Comparison of ENCODE assay signal across 8 mouse cellular contexts in the genomic region with DNA sequence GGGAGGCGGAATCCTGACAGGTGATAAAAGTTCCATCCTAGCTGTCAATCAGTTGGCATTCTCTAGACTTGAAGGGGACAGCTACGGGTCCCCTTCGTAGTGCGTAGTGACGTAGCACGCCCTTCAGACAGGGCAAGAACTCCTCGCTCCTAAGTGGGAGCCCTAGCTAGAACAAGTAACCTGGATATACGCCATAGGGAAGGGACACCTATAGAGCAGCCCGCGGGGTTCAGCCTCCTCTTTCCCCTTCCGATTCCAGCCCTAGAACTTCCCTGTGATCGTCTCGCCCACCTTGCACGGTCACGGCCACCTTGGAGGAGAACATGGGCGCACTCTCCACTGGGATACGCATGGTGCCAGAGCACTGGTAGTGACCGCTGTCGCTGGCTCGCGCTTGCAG. TPM values are rescaled to one million over a fixed set of nuclear protein-coding genes. Genes with fewer than 3 reads are reported as not detected.
DNase-seq lines count a peak whose midpoint lies in the region; ATAC-seq and TF ChIP-seq lines count a peak whose summit lies in the region.

No protein-coding gene starts in this region.

- peak overlapping the region; percentile 67 for H3K4me3 ChIP-seq in heart, embryonic 10.5 days
- H3K4me3 ChIP-seq in ES-Bruce4 (ENCODE audit: low read depth, low read length), result peak overlapping the region; percentile 48
- H3K4me3 ChIP-seq in embryonic facial prominence, embryonic 12.5 days, result peak overlapping the region; percentile 56
- H3K4me3 ChIP-seq in limb, embryonic 11.5 days (ENCODE audit: low read depth, low read length), result peak overlapping the region; percentile 46
- peak overlapping the region; percentile 64 for H3K4me3 ChIP-seq in neural tube, embryonic 15.5 days (replicated peaks)

- no peak overlapping the region; the same call in 1 of the 2 replicates for H3K27ac ChIP-seq in heart, embryonic 10.5 days
- no peak overlapping the region for H3K27ac ChIP-seq in ES-Bruce4 (ENCODE audit: insufficient read depth, low read length)
- H3K27ac ChIP-seq in embryonic facial prominence, embryonic 12.5 days, result no peak overlapping the region
- H3K27ac ChIP-seq in limb, embryonic 11.5 days (replicated peaks; ENCODE audit: low read depth, low read length), result no peak overlapping the region
- no peak overlapping the region for H3K27ac ChIP-seq in neural tube, embryonic 15.5 days (replicated peaks)

- TF ChIP-seq EP300 in ES-Bruce4 (IDR thresholded peaks at IDR 0.05; ENCODE audit: insufficient read depth, low read depth, low read length), result no peak

- peaks cover 91% of the 10 kb centered on the region for H3K27me3 ChIP-seq in heart, embryonic 10.5 days (ENCODE audit: insufficient read depth, poor library complexity, severe bottlenecking)
- H3K27me3 ChIP-seq in ES-Bruce4 (ENCODE audit: control insufficient read depth, insufficient read depth, low read length, poor library complexity, severe bottlenecking), result no peaks in the 10 kb centered on the region
- H3K27me3 ChIP-seq in embryonic facial prominence, embryonic 12.5 days, result peaks cover 51% of the 10 kb centered on the region
- peaks cover 28% of the 10 kb centered on the region for H3K27me3 ChIP-seq in limb, embryonic 11.5 days (ENCODE audit: control insufficient read depth, insufficient read depth, low read length)
- H3K27me3 ChIP-seq in neural tube, embryonic 15.5 days (replicated peaks), result peaks cover 52% of the 10 kb centered on the region

- ATAC-seq in embryonic facial prominence, embryonic 12.5 days (ENCODE audit: insufficient number of reproducible peaks, insufficient read depth, low FRiP score, low TSS enrichment), result no peak
- peak; percentile 54; the same call in 1 of the 2 replicates for ATAC-seq in limb, embryonic 11.5 days (ENCODE audit: insufficient number of reproducible peaks, low FRiP score, low TSS enrichment, low read depth)
- ATAC-seq in neural tube, embryonic 15.5 days (ENCODE audit: low FRiP score), result peak; percentile 81

- H3K9me3 ChIP-seq in heart, embryonic 10.5 days, result no peaks in the 10 kb centered on the region
- no peaks in the 10 kb centered on the region for H3K9me3 ChIP-seq in ES-Bruce4 (replicated peaks; ENCODE audit: control insufficient read depth, insufficient read depth, low read length, poor library complexity, severe bottlenecking)
- H3K9me3 ChIP-seq in embryonic facial prominence, embryonic 12.5 days, result no peaks in the 10 kb centered on the region
- H3K9me3 ChIP-seq in limb, embryonic 11.5 days (ENCODE audit: control insufficient read depth, low read length), result no peaks in the 10 kb centered on the region
- no peaks in the 10 kb centered on the region for H3K9me3 ChIP-seq in neural tube, embryonic 15.5 days (replicated peaks)

- no peak for TF ChIP-seq CTCF in ES-Bruce4 (IDR thresholded peaks at IDR 0.05; ENCODE audit: low read depth, low read length)

- H3K4me1 ChIP-seq in heart, embryonic 10.5 days, result peaks cover 16% of the 10 kb centered on the region
- no peaks in the 10 kb centered on the region for H3K4me1 ChIP-seq in ES-Bruce4 (ENCODE audit: control insufficient read depth, insufficient read depth, low read length)
- peaks cover 14% of the 10 kb centered on the region for H3K4me1 ChIP-seq in embryonic facial prominence, embryonic 12.5 days
- H3K4me1 ChIP-seq in limb, embryonic 11.5 days (ENCODE audit: control insufficient read depth, insufficient read depth, low read length), result peaks cover 8% of the 10 kb centered on the region; the same call in 1 of the 2 replicates
- peaks cover 17% of the 10 kb centered on the region for H3K4me1 ChIP-seq in neural tube, embryonic 15.5 days

- WGBS in heart, embryonic 10.5 days, result 4% methylated on average over 21 of the region's 21 CpGs
- 4% methylated on average over 21 of the region's 21 CpGs for WGBS in embryonic facial prominence, embryonic 12.5 days
- whole genome bisulfite sequencing in limb, embryonic 11.5 days, result 2% methylated on average over 21 of the region's 21 CpGs
- WGBS in neural tube, embryonic 15.5 days, result 4% methylated on average over 21 of the region's 21 CpGs

- no peaks in the 10 kb centered on the region for H3K36me3 ChIP-seq in heart, embryonic 10.5 days
- H3K36me3 ChIP-seq in ES-Bruce4 (ENCODE audit: control insufficient read depth, insufficient read depth, low read length, poor library complexity, severe bottlenecking), result no peaks in the 10 kb centered on the region
- H3K36me3 ChIP-seq in embryonic facial prominence, embryonic 12.5 days, result no peaks in the 10 kb centered on the region
- no peaks in the 10 kb centered on the region for H3K36me3 ChIP-seq in limb, embryonic 11.5 days (ENCODE audit: control insufficient read depth, insufficient read depth, low read length)
- H3K36me3 ChIP-seq in neural tube, embryonic 15.5 days, result no peaks in the 10 kb centered on the region

- no peak for TF ChIP-seq POLR2A in ES-Bruce4 (IDR thresholded peaks at IDR 0.05; ENCODE audit: insufficient read depth, low read length)

- no peak for DNase-seq in heart, embryonic 10.5 days (ENCODE audit: low spot score)
- DNase-seq in heart, adult 9 months (ENCODE audit: low spot score in 2 of 2), result no peak
- DNase-seq in limb, embryonic 11.5 days (ENCODE audit: low spot score), result peak; percentile 45
- no peak for DNase-seq in c-Kit-positive CD71-positive TER-119-positive erythroid progenitor cells, embryonic 14.5 days (ENCODE audit: low spot score)
- DNase-seq in adipocyte (ENCODE audit: low spot score), result no peak

- no peak overlapping the region for H3K9ac ChIP-seq in ES-Bruce4 (ENCODE audit: low read depth, poor library complexity, severe bottlenecking)
- H3K9ac ChIP-seq in embryonic facial prominence, embryonic 12.5 days, result peak overlapping the region; percentile 47; the same call in 1 of the 2 replicates
- no peak overlapping the region for H3K9ac ChIP-seq in limb, embryonic 11.5 days (ENCODE audit: low read length)
- peak overlapping the region; percentile 62 for H3K9ac ChIP-seq in neural tube, embryonic 15.5 days (replicated peaks)

- H3K4me2 ChIP-seq in embryonic facial prominence, embryonic 12.5 days (replicated peaks), result peak overlapping the region; percentile 95
- H3K4me2 ChIP-seq in limb, embryonic 11.5 days (ENCODE audit: low read depth, severe bottlenecking), result peak overlapping the region; percentile 99
- peak overlapping the region; percentile 92 for H3K4me2 ChIP-seq in neural tube, embryonic 15.5 days

RNA-seq across cellular contexts. Expression of a gene that starts 4.4 kb away (rescaled TPM):
- polyA plus RNA-seq in heart, embryonic 10.5 days (2016; fragmentation: Nextera tagmentation; extraction: Ambion mirVana), result not detected in 2 replicates
- not detected in 2 replicates for polyA plus RNA-seq in ES-Bruce4 (2011; ENCODE audit: insufficient read depth, insufficient read length, low read depth, missing spikeins)
- polyA plus RNA-seq in embryonic facial prominence, embryonic 12.5 days (2016; fragmentation: Nextera tagmentation; extraction: Ambion mirVana), result not detected in 2 replicates
- polyA plus RNA-seq in limb, embryonic 11.5 days (2014; fragmentation: Nextera tagmentation; extraction: Ambion mirVana), result not detected in 2 replicates
- polyA plus RNA-seq in neural tube, embryonic 15.5 days (2015; fragmentation: Nextera tagmentation; extraction: Ambion mirVana), result 1.1 and 1.4 TPM in 2 replicates

RNA-seq across cellular contexts. Expression of a gene that starts 19.0 kb away (rescaled TPM):
- polyA plus RNA-seq in heart, embryonic 10.5 days (2016; fragmentation: Nextera tagmentation; extraction: Ambion mirVana), result 0.08 TPM in 1 of 2 replicates, not detected in the other
- not detected in 2 replicates for polyA plus RNA-seq in ES-Bruce4 (2011; ENCODE audit: insufficient read depth, insufficient read length, low read depth, missing spikeins)
- not detected in 2 replicates for polyA plus RNA-seq in embryonic facial prominence, embryonic 12.5 days (2016; fragmentation: Nextera tagmentation; extraction: Ambion mirVana)
- not detected in 2 replicates for polyA plus RNA-seq in limb, embryonic 11.5 days (2014; fragmentation: Nextera tagmentation; extraction: Ambion mirVana)
- polyA plus RNA-seq in neural tube, embryonic 15.5 days (2015; fragmentation: Nextera tagmentation; extraction: Ambion mirVana), result not detected in 2 replicates

RNA-seq across cellular contexts. Expression of a gene that starts 23.0 kb away (rescaled TPM):
- 28.9 and 37.9 TPM in 2 replicates for polyA plus RNA-seq in heart, embryonic 10.5 days (2016; fragmentation: Nextera tagmentation; extraction: Ambion mirVana)
- 43.1 and 45.9 TPM in 2 replicates for polyA plus RNA-seq in ES-Bruce4 (2011; ENCODE audit: insufficient read depth, insufficient read length, low read depth, missing spikeins)
- polyA plus RNA-seq in embryonic facial prominence, embryonic 12.5 days (2016; fragmentation: Nextera tagmentation; extraction: Ambion mirVana), result 44.9 and 48.9 TPM in 2 replicates
- 40.8 and 44.9 TPM in 2 replicates for polyA plus RNA-seq in limb, embryonic 11.5 days (2014; fragmentation: Nextera tagmentation; extraction: Ambion mirVana)
- 43.5 and 51.7 TPM in 2 replicates for polyA plus RNA-seq in neural tube, embryonic 15.5 days (2015; fragmentation: Nextera tagmentation; extraction: Ambion mirVana)

RNA-seq across cellular contexts. Expression of a gene that starts 23.5 kb away (rescaled TPM):
- 0.67 TPM in 1 of 2 replicates, not detected in the other for polyA plus RNA-seq in heart, embryonic 10.5 days (2016; fragmentation: Nextera tagmentation; extraction: Ambion mirVana)
- not detected in 2 replicates for polyA plus RNA-seq in ES-Bruce4 (2011; ENCODE audit: insufficient read depth, insufficient read length, low read depth, missing spikeins)
- polyA plus RNA-seq in embryonic facial prominence, embryonic 12.5 days (2016; fragmentation: Nextera tagmentation; extraction: Ambion mirVana), result 0.79 TPM in 1 of 2 replicates, not detected in the other
- 0.72 TPM in 1 of 2 replicates, not detected in the other for polyA plus RNA-seq in limb, embryonic 11.5 days (2014; fragmentation: Nextera tagmentation; extraction: Ambion mirVana)
- polyA plus RNA-seq in neural tube, embryonic 15.5 days (2015; fragmentation: Nextera tagmentation; extraction: Ambion mirVana), result 0.36 and 0.91 TPM in 2 replicates

RNA-seq across cellular contexts. Expression of a gene that starts 40.8 kb away (rescaled TPM):
- 10.9 and 16.0 TPM in 2 replicates for polyA plus RNA-seq in heart, embryonic 10.5 days (2016; fragmentation: Nextera tagmentation; extraction: Ambion mirVana)
- 23.7 and 24.1 TPM in 2 replicates for polyA plus RNA-seq in ES-Bruce4 (2011; ENCODE audit: insufficient read depth, insufficient read length, low read depth, missing spikeins)
- 9.1 TPM in 2 replicates for polyA plus RNA-seq in embryonic facial prominence, embryonic 12.5 days (2016; fragmentation: Nextera tagmentation; extraction: Ambion mirVana)
- polyA plus RNA-seq in limb, embryonic 11.5 days (2014; fragmentation: Nextera tagmentation; extraction: Ambion mirVana), result 7.6 and 8.1 TPM in 2 replicates
- polyA plus RNA-seq in neural tube, embryonic 15.5 days (2015; fragmentation: Nextera tagmentation; extraction: Ambion mirVana), result 7.1 and 7.2 TPM in 2 replicates

Comparison
In these comparisons a context has a peak if more than half of its experiments do, and no peak if none do; other contexts are left out.
1. H3K9ac ChIP-seq: peak in embryonic facial prominence, embryonic 12.5 days (single experiment) and neural tube, embryonic 15.5 days (single experiment); none in ES-Bruce4 (single experiment) and limb, embryonic 11.5 days (single experiment).
2. Peak in every context shown above with its lines, with median percentiles within 50 percentile points of each other: H3K4me3 ChIP-seq and H3K4me2 ChIP-seq.